Mouse (Mus musculus): ENCODE results near the gene Prkci.

Gene Prkci

DNA sequence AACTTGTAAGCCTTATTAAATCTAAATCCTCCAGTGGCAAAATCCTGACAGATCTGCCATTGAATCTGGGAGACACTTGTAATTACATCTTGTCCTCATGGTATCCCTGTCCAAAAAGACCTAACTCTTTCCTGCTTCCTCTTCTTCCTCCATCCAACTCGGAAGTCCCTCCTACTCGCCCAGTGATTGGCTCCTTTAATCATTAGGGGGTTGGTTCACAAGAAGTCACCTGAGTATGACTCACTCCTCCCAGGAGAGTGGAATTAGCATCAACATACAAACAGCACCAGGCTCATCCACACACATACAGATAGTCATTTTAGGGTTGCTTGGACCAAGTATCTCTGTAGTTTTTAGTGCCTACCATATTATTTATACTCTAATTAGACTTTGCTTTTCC, 47.4 kb downstream of the Prkci start:
- no peak for DNase-seq (ENCODE audit: low read depth, low spot score)

DNA sequence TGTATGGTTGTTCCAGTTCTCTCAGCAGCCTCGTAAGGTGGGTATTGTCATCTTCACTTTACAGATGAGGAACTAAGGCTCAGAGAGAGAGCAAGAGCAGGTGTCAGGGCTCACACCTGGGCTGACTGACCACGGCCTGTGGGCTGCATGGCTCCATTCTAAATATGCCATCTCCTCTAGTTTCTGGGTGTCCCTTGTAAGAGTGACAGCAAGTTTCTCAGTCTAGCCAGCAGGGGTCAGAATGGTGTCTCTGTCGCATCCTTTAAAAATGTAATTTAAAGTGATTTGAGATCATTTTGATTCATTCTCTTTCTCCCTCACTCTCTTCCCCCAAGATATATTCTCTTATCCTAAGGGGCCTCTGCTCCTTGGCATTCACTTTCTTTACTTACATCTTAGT, 51.7 kb downstream of the Prkci start:
- DNase-seq (ENCODE audit: low read depth, low spot score) = no peak

DNA sequence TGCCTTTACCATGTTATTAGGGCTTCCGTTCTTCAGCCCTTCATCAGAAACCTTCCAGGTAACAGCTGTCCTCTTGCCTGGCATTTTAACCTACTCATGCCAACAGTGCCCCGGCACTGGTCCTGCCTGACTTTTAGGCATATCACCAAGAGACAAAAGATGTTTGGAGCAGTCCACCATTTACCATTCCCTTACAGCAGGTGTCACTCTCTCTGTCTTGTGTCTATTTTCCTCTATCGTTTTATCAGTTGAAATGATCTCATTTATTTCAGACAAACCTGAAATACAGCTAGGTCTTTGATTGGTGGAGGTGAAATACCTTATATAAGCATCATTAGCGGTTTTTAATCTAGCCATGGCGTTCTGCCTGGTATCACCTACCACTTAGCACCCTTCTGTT, 53.5 kb downstream of the Prkci start:
- DNase-seq (ENCODE audit: low read depth, low spot score) = no peak

- DNase-seq (ENCODE audit: low read depth, low spot score) = no peak
These were observed 54.8 kb downstream of the Prkci start for GRCm38 (mm10) chr3:31050375-31050774.

DNA sequence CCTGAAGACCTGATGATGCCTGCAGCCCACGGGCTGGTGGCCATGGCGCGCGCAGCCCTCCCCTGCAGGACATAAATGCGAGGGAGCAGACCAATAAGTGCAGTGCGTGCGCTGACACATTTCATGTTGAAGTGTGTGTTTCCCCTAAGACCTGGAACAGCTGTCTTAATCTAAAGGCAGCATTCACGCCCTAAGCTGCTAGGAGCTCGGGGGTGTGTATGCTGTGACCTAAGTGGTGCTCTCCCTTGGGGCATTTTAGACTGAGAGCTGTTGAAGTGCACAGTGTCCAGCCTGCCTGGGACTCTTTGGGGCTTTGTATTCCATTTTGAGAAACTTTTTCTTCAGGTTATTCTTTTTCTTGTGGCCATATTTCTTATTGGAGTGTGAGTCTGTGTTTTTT, 56.2 kb downstream of the Prkci start:
- no peak for DNase-seq (ENCODE audit: low read depth, low spot score)

- no peak for DNase-seq (ENCODE audit: low read depth, low spot score)
These were observed 57.6 kb downstream of the Prkci start for GRCm38 (mm10) chr3:31053191-31053590.

DNA sequence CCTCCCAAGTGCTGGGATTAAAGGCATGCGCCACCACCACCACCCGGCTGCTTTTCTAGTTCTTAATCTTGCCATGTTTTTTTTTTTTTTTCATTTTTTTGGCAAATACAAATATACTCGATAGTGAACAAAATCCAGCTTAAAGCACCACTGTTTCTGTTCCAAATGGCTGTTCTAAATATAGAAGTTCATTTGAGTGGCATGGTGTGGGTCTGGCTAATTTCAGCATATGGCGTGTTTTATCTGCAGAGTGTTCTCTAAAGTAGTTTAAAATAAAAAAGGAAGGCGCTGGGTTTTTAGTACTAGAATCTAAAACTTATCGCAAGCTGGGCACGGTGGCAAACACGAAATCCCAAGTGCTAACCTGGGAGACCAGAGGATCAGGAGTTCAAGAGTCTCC, 59.3 kb downstream of the Prkci start:
- no peak for DNase-seq (ENCODE audit: low read depth, low spot score)

- DNase-seq (ENCODE audit: low read depth, low spot score) = no peak
These were observed 60.6 kb downstream of the Prkci start for GRCm38 (mm10) chr3:31056047-31056650.

GRCm38 (mm10) chr3:31056651-31057627, 61.4 kb downstream of the Prkci start:
- peak; percentile 69 for DNase-seq (ENCODE audit: low read depth, low spot score)

DNA sequence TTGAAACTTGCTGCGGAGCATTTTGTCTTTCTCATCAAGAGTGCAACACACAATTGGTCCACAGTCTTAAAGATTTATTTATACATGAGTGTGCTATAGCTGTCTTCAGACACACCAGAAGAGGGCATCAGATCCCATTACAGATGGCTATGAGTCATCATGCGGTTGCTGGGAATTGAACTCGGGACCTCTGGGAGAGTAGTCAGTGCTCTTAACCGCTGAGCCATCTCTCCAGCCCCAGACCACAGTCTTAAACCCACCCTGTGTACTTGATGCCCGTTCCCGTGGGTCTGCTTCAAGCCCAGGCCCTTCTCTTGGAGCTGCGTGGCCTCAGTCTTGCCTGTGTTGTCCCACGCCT, 65.2 kb downstream of the Prkci start:
- DNase-seq (ENCODE audit: low read depth, low spot score) = no peak

DNA sequence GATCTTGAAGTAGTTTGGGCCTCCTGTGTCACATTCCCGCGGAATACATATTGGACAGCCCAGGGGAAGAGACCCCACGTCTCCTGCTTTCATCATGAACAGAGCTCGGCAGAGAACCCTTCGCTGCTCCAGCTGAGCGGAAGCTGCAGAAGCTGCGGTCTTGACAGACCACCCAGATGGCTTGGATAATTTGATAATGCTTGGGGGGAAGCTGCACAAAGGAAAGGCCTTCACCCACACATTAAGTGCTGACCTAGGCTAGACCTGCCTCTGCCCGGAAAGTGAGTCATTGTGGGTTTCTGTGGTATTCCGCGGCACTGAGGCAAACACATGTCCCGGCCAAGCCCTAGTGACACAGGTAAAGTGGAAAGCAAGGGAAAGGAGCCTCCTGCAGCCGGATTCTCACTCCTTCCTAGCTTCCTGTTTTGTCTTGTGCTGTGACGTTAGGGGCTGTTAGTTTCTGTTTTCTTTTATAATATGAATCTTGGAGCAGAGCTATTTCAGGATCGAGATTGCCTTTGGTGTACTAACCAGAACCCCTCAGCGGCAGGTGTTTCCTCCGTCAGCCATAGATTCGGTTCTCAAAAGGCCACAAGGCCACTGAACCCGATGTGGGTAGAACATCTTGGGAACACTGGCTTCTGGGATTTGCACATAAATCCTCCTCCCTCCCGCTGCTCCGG, 65.7 kb downstream of the Prkci start:
- DNase-seq (ENCODE audit: low read depth, low spot score) = no peak

DNA sequence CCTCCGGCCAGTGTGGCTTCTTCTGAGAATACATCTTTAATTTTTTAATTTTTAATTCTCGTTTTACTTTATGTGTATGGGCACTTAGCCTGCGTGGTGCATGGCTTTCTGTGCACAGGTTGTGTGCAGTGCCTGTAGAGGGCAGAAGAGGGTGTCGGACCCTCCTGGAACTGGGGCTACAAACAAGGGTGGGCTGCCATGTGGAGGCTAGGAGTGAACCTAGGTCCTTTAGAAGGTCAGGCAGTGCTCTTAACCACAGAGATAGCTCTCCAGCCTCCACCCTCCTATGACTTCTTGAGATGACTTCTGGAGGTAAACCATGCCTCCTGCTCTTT, 66.2 kb downstream of the Prkci start:
- no peak for DNase-seq (ENCODE audit: low read depth, low spot score)

DNA sequence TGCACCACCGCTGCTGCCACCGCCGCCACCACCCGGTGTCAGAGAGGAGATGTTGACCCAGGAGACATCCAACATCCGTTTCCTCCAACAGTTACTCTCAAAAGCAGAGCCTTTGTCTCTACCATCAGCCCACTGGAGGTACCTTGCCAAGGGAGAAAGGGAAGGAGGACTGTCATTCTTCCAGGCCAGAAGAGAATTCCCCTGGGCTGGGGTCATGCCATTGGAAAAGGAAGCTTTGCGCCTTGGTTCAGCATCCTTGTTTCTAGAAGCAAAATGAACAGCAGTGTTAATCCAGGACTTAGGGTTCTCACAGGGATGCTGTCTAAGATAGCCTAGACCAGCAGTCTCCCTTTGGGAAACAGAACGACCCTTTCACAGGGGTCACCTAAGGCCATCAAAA, 66.8 kb downstream of the Prkci start:
- no peak for DNase-seq (ENCODE audit: low read depth, low spot score)

- no peak for DNase-seq (ENCODE audit: low read depth, low spot score)
These were observed 72.9 kb downstream of the Prkci start for GRCm38 (mm10) chr3:31068482-31068881.

DNA sequence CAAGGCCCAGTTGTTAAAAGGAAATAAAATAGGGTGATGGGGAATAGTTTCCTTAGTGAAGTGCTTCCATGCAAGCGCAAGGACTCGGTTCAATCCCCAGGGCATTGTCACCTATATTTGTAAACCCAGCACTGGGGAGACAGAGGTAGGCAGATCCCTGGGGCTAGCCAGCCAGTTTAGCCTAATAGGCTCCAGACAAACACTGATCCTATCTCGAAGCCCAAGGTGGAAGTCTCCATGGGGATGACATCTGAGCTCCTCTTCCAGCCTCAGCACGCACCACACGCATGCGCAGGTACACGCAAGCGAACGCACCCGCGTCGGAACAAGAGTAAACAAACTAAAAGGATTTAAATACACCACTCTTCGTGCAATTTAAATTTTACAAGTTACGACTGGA, 76.3 kb downstream of the Prkci start:
- DNase-seq (ENCODE audit: low read depth, low spot score) = no peak

DNA sequence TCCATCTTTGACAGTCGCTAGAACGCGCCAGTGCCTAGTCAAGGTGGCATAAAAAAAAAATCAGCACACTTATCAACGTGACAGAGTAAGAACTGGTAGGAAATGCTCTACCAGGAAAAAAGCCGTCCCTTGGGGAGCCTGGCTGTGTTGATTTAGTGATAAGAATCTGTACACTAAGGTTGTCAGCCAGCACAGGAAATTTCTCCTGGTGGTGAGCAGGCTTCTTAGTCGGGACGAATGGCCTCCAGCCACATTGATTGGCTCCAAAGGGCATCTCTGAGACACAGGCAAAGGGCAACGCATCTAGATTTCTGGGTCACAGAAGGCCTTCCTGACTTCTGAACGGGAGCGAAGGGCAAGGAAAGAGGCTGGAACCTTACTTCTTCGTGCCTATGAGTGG, 80.3 kb downstream of the Prkci start:
- DNase-seq (ENCODE audit: low read depth, low spot score) = no peak

DNA sequence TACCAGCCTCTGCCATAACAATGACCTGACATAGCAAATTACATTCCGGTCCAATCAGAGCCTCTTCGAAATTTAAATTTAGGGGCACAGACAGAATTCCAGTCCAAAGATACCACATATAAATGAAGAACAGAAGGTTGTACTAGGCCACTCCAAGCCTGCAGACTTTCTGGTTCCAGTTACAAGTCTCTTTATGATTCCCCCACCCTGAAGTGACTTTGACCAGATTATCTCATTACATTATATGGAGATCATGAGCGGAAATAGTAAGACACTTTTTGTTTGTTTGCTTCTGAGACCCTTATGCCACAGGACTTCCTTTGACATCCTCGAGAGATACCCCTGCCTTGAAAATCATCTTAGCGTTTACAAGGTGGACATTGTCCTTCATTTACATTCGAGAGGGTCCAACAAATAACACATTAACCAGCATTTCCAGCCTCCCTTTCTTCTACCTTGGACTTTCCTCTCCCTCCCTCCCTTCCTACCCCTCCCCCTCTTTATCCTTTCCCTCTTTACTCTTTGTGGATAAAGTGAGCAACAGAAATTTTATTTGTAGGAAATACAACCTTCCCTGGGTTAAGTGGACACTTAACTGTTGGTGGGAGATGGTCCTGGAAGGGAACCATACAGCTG, 81.6 kb downstream of the Prkci start:
- DNase-seq (ENCODE audit: low read depth, low spot score) = no peak

DNA sequence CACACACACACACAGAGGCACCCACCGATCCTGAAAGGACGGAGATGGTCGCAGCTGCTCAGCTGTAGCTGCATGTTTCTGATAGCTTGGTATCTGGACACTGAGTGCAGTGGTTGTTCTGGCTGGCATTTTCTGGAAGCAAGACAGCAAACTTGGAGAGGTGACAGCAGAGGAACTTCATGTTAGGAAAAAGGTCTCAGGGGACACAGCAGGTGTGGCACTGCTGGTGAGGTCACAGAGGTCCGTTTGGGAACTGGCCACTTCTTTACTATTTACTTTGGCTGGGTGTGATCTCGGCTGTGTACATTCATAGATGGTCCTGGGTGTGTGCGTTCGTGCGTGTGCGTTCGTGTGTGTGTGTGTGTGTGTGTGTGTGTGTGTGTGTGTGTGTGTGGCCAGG, 83.9 kb downstream of the Prkci start:
- no peak for DNase-seq (ENCODE audit: low read depth, low spot score)

GRCm38 (mm10) chr3:31080791-31081502, 85.4 kb downstream of the Prkci start:
- DNase-seq (ENCODE audit: low read depth, low spot score) = no peak

DNA sequence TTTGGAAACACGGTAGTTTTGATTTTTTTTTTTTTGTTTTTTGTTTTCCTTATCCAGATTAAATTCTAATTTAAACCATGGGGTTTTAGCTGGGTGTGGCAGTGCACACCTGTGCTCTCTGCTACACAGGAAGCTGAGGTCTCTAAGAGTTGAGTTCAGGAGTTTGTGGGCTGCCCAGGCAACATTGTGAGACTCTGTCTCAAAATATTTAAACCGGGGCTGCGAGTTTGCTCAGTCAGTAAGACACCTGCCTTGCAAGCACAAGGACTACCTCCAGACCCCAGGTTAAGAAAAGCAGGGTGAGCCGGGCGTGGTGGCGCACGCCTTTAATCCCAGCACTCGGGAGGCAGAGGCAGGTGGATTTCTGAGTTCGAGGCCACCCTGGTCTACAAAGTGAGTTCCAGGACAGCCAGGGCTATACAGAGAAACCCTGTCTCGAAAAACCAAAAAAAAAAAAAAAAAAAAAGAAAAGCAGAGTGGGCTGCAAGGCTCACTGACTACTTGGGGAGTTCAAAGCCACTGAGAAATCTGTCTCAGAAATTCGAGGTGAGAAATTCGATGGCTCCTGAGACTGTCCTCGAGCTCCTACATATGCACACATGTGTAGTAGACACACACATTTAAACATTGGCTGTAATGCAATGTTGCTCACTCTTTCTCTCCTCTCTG, 87.4 kb downstream of the Prkci start:
- no peak for DNase-seq (ENCODE audit: low read depth, low spot score)

Measured in retina, postnatal 7 days (tissue).